Mouse (Mus musculus): ENCODE data around the gene Macf1.

The Macf1 gene

GRCm38 (mm10) chr4:123598519-123599228 lies 85.5 kb downstream of the Macf1 start:
- DNase-seq (ENCODE audit: low read depth, low spot score), result no peak

GRCm38 (mm10) chr4:123594381-123594806 lies 89.8 kb downstream of the Macf1 start:
- DNase-seq (ENCODE audit: low read depth, low spot score), result no peak

GRCm38 (mm10) chr4:123593664-123594063 lies 90.5 kb downstream of the Macf1 start:
- DNase-seq (ENCODE audit: low read depth, low spot score), result peak; percentile 65

- no peak for DNase-seq (ENCODE audit: low read depth, low spot score)
Observed at GRCm38 (mm10) chr4:123592046-123592445, 92.1 kb downstream of the Macf1 start.

GRCm38 (mm10) chr4:123591026-123591635 lies 93.0 kb downstream of the Macf1 start:
- no peak for DNase-seq (ENCODE audit: low read depth, low spot score)

- DNase-seq (ENCODE audit: low read depth, low spot score), result no peak
Observed at GRCm38 (mm10) chr4:123589496-123589895, 94.7 kb downstream of the Macf1 start.

GRCm38 (mm10) chr4:123588353-123589301 lies 95.5 kb downstream of the Macf1 start:
- no peak for DNase-seq (ENCODE audit: low read depth, low spot score)

- DNase-seq (ENCODE audit: low read depth, low spot score), result no peak
Observed at GRCm38 (mm10) chr4:123587616-123588015, 96.5 kb downstream of the Macf1 start.

- no peak for DNase-seq (ENCODE audit: low read depth, low spot score)
Observed at GRCm38 (mm10) chr4:123584720-123585093, 99.5 kb downstream of the Macf1 start.

- no peak for DNase-seq (ENCODE audit: low read depth, low spot score)
Observed at GRCm38 (mm10) chr4:123584084-123584719, 100.0 kb downstream of the Macf1 start.

- no peak for DNase-seq (ENCODE audit: low read depth, low spot score)
Observed at GRCm38 (mm10) chr4:123577469-123578088, 106.6 kb downstream of the Macf1 start.

- no peak for DNase-seq (ENCODE audit: low read depth, low spot score)
Observed at GRCm38 (mm10) chr4:123572434-123573336, 111.5 kb downstream of the Macf1 start.

- DNase-seq (ENCODE audit: low read depth, low spot score), result no peak
Observed at GRCm38 (mm10) chr4:123571869-123572268, 112.3 kb downstream of the Macf1 start.

GRCm38 (mm10) chr4:123565291-123565861 lies 118.8 kb downstream of the Macf1 start:
- DNase-seq (ENCODE audit: low read depth, low spot score), result peak; percentile 15

GRCm38 (mm10) chr4:123564051-123564791 lies 119.9 kb downstream of the Macf1 start:
- no peak for DNase-seq (ENCODE audit: low read depth, low spot score)

GRCm38 (mm10) chr4:123562177-123562815 lies 121.9 kb downstream of the Macf1 start:
- no peak for DNase-seq (ENCODE audit: low read depth, low spot score)

- no peak for DNase-seq (ENCODE audit: low read depth, low spot score)
Observed at GRCm38 (mm10) chr4:123560896-123561295, 123.3 kb downstream of the Macf1 start.

GRCm38 (mm10) chr4:123558496-123558895 lies 125.7 kb downstream of the Macf1 start:
- no peak for DNase-seq (ENCODE audit: low read depth, low spot score)

- DNase-seq (ENCODE audit: low read depth, low spot score), result no peak
Observed at GRCm38 (mm10) chr4:123555251-123555650, 128.9 kb downstream of the Macf1 start.
